Mouse (Mus musculus) heart, adult 2 months (tissue): ENCODE measurements at regions not wholly inside any gene's neighbourhood (a gene's known extent, or its start where the extent isn't known, plus 50 kb on each side); places are given as distances from the start of the nearest gene placed in this dataset.

Experiments used
- DNase-seq, 2 experiments: peaks; one replicate each; pipeline ENCODE4 v3.0.0; 2021
- H3K27ac ChIP-seq: fragments of 200-600 bp; 2 replicates; pipeline ENCODE4 v1.8.1; 2022
- H3K27me3 ChIP-seq: fragments of 200-500 bp; 2 replicates; pipeline ENCODE4 v1.6.1; 2012; ENCODE audit warnings: mild to moderate bottlenecking, low read length, inconsistent platforms, mixed read lengths; ENCODE audit not compliant: control insufficient read depth, insufficient read depth
- H3K36me3 ChIP-seq: fragments of 200-500 bp; 2 replicates; pipeline ENCODE4 v1.6.1; 2012; ENCODE audit warnings: low read length, inconsistent platforms; ENCODE audit not compliant: control insufficient read depth, insufficient read depth
- H3K4me1 ChIP-seq: fragments of 200-500 bp; 2 replicates; pipeline ENCODE4 v1.6.1; 2011; ENCODE audit warnings: low read length; ENCODE audit not compliant: control insufficient read depth, insufficient read depth
- H3K4me3 ChIP-seq: fragments of 200-600 bp; 2 replicates; pipeline ENCODE4 v1.8.1; 2022
- H3K79me2 ChIP-seq: fragments of 200-500 bp; replicated peaks from 2 replicates; pipeline ENCODE4 v1.6.1; 2012; ENCODE audit warnings: mild to moderate bottlenecking, inconsistent platforms, low read length, moderate library complexity, mixed read lengths; ENCODE audit not compliant: control insufficient read depth, insufficient read depth
- H3K9ac ChIP-seq: fragments of 200-500 bp; 2 replicates; pipeline ENCODE4 v1.6.1; 2012; ENCODE audit warnings: low read depth, mild to moderate bottlenecking, control low read depth, inconsistent platforms, low read length, mixed read lengths
- CTCF ChIP-seq: fragments of 200-600 bp; IDR thresholded peaks from 2 replicates; pipeline ENCODE4 v1.8.1; 2022; ENCODE audit warnings: antibody characterized with exemption, mild to moderate bottlenecking, moderate library complexity
- EP300 ChIP-seq: fragments of 200-500 bp; IDR thresholded peaks from 2 replicates; pipeline ENCODE4 v1.6.1; 2011; ENCODE audit warnings: low read depth, low read length, control low read depth; ENCODE audit not compliant: insufficient read depth
- POLR2A ChIP-seq: fragments of 200-500 bp; IDR thresholded peaks from 2 replicates; pipeline ENCODE4 v1.6.1; 2011; ENCODE audit warnings: mild to moderate bottlenecking, low read depth, low read length, control low read depth; ENCODE audit not compliant: insufficient read depth
- WGBS: fragments of 180-500 bp; shearing (Covaris S2); methylation state at CpG from one replicate; pipeline ENCODE4 v1.1.7; 2018; 5-methylcytosine and 5-hydroxymethylcytosine counted together
- intact Hi-C: fragments of 180-260 bp; cut with DNase I; formaldehyde crosslinking; loops from one replicate; pipeline ENCODE4 v1.15.1; 2025

DNA sequence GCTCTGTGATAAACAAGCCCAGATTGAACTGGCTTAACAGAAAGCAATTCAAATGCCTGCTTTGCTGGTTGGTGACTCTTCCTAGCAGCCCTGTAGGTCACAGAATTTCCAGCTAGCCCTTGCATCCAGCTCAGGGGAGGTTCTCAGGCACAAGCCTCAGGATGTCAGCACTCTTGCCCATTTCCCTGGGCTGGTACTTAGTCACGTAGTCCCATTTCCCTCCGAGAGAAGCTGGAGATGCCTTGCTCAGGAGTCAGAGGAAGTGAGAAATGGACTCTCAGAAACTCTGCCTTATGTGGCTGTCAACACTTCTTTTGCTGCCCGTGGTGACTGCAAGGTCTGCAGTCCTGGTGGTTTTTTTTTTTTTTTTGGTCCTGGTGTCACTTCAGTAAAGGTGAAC lies 170.8 kb downstream of the Cyp26b1 start:
- Histone ChIP-seq H3K27ac (no peak overlapping the region), H3K4me1 (no peaks in the 10 kb centered on the region), H3K9ac (no peak overlapping the region), H3K36me3 (no peaks in the 10 kb centered on the region), H3K27me3 (no peaks in the 10 kb centered on the region; the same call in 1 of the 2 replicates), H3K4me3 (no peak overlapping the region), H3K79me2 (no peaks in the 10 kb centered on the region)
- intact Hi-C loops, result no loop called here
- TF ChIP-seq EP300 (no peak), CTCF (no peak), POLR2A (no peak)
- WGBS, result 22% methylated on average over 3 of the region's 3 CpGs
- DNase-seq, result no peak

DNA sequence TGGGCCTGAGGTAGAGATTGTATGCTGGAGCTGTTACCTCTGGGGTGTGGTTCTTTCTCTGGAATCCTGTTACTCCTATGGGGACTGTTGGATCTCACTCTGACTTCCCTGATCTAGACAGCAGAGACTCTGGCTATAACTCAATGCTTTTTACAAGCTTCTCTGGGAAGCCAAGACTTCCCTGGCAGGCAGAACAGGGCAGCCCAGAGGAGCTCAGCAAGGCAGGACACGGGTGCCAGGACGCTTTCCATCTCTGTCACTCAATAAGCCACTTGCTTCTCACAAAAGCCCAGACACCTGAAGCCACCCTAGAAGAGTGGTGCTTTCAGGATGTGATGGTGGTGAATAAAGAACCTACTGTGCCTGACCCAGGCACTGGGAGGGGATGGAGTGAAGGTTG lies 174.0 kb downstream of the Cyp26b1 start:
- Histone ChIP-seq H3K27ac (no peak overlapping the region), H3K9ac (no peak overlapping the region), H3K79me2 (no peaks in the 10 kb centered on the region), H3K4me3 (no peak overlapping the region), H3K4me1 (no peaks in the 10 kb centered on the region), H3K27me3 (no peaks in the 10 kb centered on the region; the same call in 1 of the 2 replicates), H3K36me3 (no peaks in the 10 kb centered on the region)
- TF ChIP-seq POLR2A (no peak), EP300 (no peak), CTCF (no peak)
- intact Hi-C loops, result no loop called here
- no peak for DNase-seq
- WGBS, result 75% methylated on average over 2 of the region's 2 CpGs

DNA sequence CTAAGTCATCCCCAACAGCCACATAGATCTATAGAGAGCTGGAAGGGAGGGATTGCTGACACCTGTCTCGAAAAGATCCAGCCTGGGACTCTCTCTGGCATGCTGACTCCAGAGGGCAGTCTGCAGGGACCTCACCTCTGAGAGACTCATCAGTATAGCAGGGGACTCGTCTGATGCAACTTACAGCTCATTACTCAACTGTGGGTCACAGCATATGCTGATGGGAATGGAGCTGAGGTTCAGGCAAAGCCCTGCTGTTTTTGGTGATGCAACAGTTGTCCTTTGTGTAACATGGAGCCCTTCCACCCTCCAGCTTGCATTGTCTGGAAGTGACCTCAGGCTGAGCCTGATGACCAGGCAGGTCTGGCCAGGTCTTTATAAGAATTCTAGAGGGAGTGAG lies 174.4 kb downstream of the Cyp26b1 start:
- no peaks in the 10 kb centered on the region; the same call in 1 of the 2 replicates for H3K27me3 ChIP-seq

DNA sequence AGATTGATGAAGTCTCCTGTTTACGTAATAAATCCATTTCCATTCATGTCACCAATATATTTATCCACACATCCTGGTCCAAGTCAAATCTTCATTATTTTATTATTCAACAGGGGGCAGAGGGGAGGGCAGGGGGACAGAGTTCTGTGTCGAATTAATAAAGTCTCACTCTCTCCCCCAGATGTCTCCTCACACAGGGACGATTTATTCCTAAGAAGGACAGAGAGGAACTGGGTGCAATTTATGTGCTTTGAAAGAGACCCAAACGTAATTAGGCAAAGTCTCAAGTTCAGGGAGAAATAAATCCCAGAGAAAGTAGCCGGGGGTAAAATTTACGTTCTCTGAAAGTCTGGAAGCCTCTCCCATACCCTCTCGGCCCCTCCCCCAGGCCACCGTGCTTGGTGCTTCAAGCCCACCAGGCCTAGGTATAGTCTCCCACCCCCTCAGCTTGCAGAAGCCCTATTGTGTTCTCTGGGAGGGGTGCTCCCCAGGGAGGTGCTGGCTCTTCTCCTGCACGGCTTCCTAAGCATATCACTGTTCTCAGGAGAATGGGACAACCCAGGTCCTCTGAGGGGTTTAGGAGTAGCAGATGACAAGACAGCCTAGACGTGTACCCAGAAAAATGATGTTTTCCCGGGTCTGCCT lies 176.6 kb downstream of the Cyp26b1 start:
- WGBS, result 71% methylated on average over 11 of the region's 11 CpGs
- Histone ChIP-seq H3K79me2 (no peaks in the 10 kb centered on the region), H3K27ac (no peak overlapping the region), H3K27me3 (no peaks in the 10 kb centered on the region; the same call in 1 of the 2 replicates), H3K4me3 (no peak overlapping the region), H3K9ac (no peak overlapping the region), H3K4me1 (no peaks in the 10 kb centered on the region), H3K36me3 (no peaks in the 10 kb centered on the region)
- DNase-seq, result no peak
- intact Hi-C loops, result no loop called here
- TF ChIP-seq CTCF, result no peak
- TF ChIP-seq EP300, result no peak
- TF ChIP-seq POLR2A, result no peak

More for the DNA sequence above, 174.4 kb downstream of the Cyp26b1 start:
- Histone ChIP-seq H3K4me3 (no peak overlapping the region), H3K36me3 (no peaks in the 10 kb centered on the region), H3K79me2 (no peaks in the 10 kb centered on the region), H3K27ac (no peak overlapping the region), H3K4me1 (no peaks in the 10 kb centered on the region), H3K9ac (no peak overlapping the region)
- WGBS, result 61% methylated on average over 2 of the region's 2 CpGs
- intact Hi-C loops, result no loop called here
- TF ChIP-seq CTCF (no peak), EP300 (no peak), POLR2A (no peak)
- no peak for DNase-seq

DNA sequence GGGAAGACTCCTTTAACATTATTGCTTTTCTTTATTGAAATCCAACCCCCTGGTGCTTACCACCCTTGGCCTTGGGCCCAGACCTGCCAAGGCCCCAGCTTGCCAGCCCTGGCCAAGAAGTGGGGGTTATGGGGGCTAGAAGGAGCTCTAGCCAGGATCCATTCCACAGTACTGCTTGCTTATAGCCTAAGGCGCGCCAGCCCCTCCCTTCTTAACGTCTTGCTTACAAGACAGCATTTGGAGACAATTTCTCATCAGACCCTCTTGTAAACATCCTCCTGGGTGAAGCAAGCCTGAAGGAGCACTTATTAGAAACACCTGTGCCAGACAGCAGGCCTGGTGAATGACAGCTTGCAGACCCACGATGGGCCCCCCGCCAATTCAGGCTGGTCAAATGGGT lies 179.3 kb downstream of the Cyp26b1 start:
- H3K27ac ChIP-seq, result no peak overlapping the region
- H3K27me3 ChIP-seq, result no peaks in the 10 kb centered on the region; the same call in 1 of the 2 replicates
- no peaks in the 10 kb centered on the region for H3K36me3 ChIP-seq
- no peak overlapping the region for H3K9ac ChIP-seq
- intact Hi-C loops, result no loop called here
- WGBS, result 82% methylated on average over 5 of the region's 5 CpGs
- H3K79me2 ChIP-seq, result no peaks in the 10 kb centered on the region
- H3K4me3 ChIP-seq, result no peak overlapping the region
- DNase-seq, result no peak
- H3K4me1 ChIP-seq, result no peaks in the 10 kb centered on the region
- no peak for TF ChIP-seq POLR2A
- TF ChIP-seq EP300, result no peak
- no peak for TF ChIP-seq CTCF

DNA sequence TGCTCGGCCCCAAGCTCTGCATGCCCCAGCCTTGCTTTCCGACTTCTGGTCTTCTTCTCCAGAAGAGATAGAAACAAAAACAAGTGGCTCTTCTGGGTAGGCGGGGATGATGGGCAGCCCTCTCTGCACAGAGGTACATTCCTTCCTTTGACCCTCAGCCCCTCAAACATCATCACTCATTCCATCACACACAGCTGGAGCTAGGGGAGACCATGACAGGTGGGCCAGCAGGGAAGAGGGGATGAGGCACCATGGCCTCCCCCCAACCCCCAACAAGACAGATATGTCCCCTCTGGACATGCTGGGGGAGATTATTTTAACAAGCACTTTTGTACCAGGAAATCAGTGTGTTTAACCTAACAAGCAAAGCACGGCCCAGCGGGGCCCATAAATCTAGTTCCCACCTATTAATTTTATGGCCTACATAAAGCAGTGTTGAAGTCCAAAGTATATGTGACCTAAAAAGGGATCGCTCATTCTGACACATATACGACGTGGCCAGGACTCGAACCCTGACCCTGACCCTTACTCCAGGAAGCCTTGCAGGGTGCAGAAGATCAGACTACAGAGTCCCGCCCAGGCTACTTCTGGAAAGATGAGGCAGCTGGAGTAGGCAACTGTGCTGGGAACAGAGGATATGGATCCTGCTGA lies 183.7 kb downstream of the Cyp26b1 start:
- H3K27me3 ChIP-seq, result no peaks in the 10 kb centered on the region
- WGBS, result 83% methylated on average over 10 of the region's 10 CpGs
- intact Hi-C loops, result loop anchor here (5.0 kb wide), 2 partner anchors 62 to 313 kb away; no protein-coding TSS in a partner anchor

More for the DNA sequence above, 183.7 kb downstream of the Cyp26b1 start:
- Histone ChIP-seq H3K27ac (no peak overlapping the region), H3K79me2 (no peaks in the 10 kb centered on the region), H3K4me1 (no peaks in the 10 kb centered on the region), H3K4me3 (no peak overlapping the region), H3K36me3 (no peaks in the 10 kb centered on the region), H3K9ac (no peak overlapping the region)
- no peak for DNase-seq
- no peak for TF ChIP-seq EP300
- no peak for TF ChIP-seq POLR2A
- TF ChIP-seq CTCF, result no peak
